Mouse (Mus musculus): Measurements from ENCODE around the gene Stx4a.

- TF ChIP-seq CTCF (IDR thresholded peaks at IDR 0.05) (no peak), EP300 (IDR thresholded peaks at IDR 0.05) (no peak)
Measured at GRCm38 (mm10) chr7:127874812-127875626, 50.9 kb downstream of the Stx4a start.
